Mouse (Mus musculus) 3T3-L1 (cell line): ENCODE measurements around the gene Hdac7.
A peak's percentile ranks its signal among the peaks of the same experiment; 100 is the strongest.

Experiments used
- DNase-seq: peaks from one replicate; pipeline ENCODE4 v3.0.0-alpha.2; 2015; ENCODE audit warnings: low read depth, low spot score

Hdac7 gene

DNA sequence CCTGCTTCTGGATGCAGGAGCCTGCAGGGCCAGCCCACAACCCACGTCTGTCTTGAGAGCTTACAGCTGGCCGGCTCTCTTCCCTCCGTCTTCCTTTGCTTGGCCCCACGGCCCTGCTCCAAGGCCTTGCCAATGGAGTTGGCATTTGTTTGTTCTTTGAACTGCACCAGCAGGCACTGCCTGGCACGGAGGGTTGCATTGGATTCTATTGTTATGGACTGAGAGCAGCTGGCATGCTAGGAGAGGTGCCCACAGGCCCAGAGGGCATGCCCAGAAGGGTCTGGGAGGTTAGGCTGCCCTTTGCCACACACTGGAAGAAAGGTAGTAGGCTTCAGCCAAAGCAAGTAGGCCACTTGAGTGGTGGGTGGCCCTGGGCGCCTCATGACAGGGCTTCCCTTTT, 55.5 kb downstream of the Hdac7 start:
- no peak for DNase-seq

DNA sequence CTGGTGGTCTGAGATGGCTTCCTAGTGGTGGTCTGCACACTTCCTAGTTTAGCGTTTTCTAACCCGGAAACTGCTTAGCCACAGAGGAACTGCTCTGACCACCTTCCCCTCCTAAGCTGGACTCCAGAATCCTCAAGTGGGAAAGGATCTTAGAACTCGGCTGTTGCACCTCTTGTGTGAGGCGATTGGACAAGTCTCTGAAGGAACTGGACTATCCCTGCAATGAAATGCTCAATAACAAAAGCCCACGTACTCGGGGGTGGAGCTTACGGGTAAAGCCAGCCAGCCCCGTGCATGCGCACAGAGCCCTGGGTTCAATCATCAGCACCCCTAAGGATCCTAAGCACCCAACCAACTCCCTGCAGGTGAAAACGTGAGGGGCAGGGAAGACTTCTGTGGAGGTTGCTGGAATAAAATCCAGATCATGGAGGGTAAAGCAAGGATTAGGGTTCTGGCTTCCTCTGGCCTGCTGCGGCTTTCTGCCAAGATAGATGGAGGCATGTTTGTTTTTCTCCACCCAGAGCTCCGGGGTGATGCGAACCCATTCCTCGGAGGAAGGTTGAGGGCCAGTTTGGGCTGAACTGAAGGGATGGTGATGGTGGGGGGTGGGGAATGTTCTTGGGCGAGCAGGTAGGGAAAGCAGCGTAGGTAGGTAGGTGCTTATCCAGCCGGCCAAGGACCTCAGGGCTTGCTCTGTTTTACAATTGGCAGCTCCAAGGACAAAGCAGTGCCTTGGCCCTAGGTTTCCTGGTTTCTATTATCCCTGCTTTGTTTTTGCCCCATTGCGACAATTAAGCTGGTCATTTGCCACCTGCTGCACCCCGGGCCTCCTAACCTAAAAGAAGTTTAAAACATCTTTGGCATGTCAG, 56.3 kb downstream of the Hdac7 start:
- no peak for DNase-seq

- no peak for DNase-seq
These were observed 57.0 kb downstream of the Hdac7 start for GRCm38 (mm10) chr15:97787148-97787798.

DNA sequence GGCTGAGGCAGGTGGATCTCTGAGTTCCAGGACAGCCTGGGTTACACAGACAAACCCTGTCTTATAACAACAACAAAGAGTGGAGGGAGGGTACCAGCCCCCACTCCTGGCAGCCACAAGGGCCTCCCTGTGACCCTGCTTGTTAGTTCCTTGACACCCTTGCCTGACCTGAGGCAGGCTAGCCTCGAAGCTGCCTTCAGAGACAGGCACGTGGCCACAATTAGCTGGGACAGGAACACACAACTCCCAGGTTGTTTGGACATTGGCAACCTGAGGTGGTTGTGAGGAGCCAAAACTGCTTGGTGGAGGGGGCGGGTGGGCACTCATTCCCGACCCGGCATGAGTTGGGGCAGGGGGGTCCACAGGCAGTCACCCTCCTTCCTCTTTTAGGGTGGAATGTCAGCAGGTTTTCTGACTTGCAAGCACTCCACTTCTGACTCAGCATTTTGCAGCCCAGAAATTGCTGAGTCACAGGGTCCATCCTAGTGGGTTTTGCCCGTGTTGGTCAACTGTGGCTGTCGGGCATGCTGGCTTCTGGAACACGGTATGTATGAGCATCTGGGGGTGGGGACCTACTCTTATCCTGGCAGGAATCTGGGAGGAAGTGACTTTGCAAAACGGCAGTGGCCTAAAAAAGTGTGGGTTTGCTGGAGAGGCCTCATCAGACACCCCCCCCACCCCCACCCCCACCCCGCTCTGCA, 57.7 kb downstream of the Hdac7 start:
- DNase-seq, result peak; percentile 95

GRCm38 (mm10) chr15:97785731-97786411, 58.4 kb downstream of the Hdac7 start:
- DNase-seq, result peak; percentile 73

- DNase-seq, result peak; percentile 43
These were observed 59.6 kb downstream of the Hdac7 start for GRCm38 (mm10) chr15:97784561-97785161.

GRCm38 (mm10) chr15:97784092-97784559, 60.2 kb downstream of the Hdac7 start:
- DNase-seq, result peak; percentile 88

- peak; percentile 94 for DNase-seq
These were observed 61.6 kb downstream of the Hdac7 start for GRCm38 (mm10) chr15:97782749-97783105.

- DNase-seq, result peak; percentile 81
These were observed 62.1 kb downstream of the Hdac7 start for GRCm38 (mm10) chr15:97781961-97782748.

GRCm38 (mm10) chr15:97780611-97781031, 63.7 kb downstream of the Hdac7 start:
- no peak for DNase-seq

DNA sequence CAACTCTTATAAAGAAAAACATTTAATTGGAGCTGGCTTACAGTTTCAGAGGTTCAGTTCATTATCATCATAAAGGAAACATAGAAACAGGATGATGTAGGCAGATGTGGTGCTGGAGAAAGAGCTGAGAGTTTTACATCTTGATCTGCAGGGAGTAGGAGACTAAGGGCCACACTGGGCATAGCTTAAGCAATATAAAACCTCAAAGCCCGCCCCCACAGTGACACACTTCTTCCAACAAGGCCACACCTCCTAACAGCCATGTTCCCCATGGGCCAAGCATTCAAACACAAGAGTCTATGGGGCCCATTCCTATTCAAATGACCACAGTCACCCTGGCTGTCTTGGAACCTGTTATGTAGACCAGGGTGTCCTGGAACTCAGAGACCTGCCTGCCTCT, 64.7 kb downstream of the Hdac7 start:
- peak; percentile 55 for DNase-seq

GRCm38 (mm10) chr15:97778311-97779098, 65.8 kb downstream of the Hdac7 start, which contains the start of gene Slc48a1:
TSS of gene Slc48a1 (plus strand) at chr15:97778520.
- DNase-seq, result peak; percentile 79

DNA sequence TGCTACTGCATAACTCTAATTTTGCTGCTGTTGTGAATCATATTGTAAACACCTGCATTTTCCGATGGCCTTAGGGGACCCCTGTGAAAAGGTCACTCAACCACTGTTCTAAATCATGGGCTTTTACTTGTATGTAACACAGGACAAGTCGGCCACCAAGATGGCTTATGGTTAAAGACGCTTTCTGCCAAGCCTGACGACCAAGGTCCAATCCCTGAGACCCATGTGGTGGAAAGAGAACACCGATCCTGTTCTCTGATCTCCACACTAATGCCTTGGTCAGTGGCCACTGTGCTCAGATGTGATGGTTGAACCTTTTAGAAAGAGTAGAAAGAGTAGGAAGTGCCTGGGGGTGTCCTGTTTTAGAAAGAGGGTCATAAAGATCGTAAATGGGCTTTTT, 67.4 kb downstream of the Hdac7 start:
- no peak for DNase-seq

DNA sequence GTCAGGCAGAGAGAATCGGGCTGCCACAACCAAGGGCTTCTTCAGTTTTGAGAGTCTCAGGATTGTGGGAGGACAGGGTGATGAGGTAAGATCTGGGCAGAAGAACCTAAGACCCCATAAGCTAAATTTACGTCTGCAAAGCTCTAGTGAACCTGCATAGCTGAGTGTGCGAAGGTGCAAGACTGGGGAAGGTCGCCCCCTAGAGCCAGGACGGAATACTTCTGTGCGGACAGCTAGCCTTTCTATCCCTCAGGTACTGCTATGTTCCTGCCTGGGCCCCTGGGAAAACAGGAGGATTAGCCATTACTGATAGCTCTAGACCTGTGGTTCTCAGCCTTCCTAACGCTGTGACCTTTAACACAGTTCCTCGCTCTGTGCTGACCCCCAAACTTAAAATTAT, 67.8 kb downstream of the Hdac7 start:
- peak; percentile 76 for DNase-seq

- DNase-seq, result peak; percentile 42
These were observed 70.3 kb downstream of the Hdac7 start for GRCm38 (mm10) chr15:97773961-97774370.

DNA sequence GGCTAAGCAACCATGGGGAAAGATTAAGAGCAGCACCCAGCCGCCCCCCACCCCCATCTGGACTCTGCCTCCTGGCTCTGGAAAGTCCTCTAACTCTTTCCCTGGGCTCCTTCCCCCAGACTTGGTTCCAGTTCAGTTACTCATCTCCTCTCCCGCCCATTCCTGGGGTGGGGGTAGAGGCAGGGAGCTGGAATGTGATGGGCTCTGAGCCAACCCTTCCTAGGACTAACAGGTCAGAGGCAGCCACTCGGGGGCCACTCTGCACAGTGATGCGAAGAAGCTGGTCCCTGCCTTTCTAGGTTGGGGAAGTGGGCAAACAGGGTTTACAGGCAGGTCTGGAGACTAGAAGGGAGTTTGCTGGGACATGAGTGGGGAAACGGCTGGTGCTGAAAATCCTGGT, 71.2 kb downstream of the Hdac7 start:
- DNase-seq, result peak; percentile 98

GRCm38 (mm10) chr15:97770280-97770679, 74.0 kb downstream of the Hdac7 start:
- DNase-seq, result no peak

DNA sequence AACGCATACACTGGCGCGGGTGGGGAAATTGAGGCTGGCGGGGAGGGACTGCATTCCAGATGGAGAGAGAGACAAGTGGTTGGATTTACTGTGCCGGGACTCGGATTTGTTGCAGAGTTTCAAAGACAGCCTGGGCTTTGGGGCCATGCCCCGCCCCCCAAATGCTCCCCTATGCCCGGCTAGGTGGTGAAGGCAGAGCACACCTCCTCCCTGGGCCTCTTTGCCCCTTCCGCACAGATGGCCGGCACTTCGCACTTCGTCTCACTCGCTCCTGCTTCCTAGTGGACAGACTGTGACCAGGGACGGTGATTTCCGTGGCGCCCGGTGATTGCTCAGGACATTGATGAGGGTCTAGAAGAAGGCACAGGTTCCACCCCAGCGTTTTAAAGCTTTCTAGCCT, 76.1 kb downstream of the Hdac7 start:
- no peak for DNase-seq
